Mouse (Mus musculus): Measurements from ENCODE around the gene Shh.

Gene Shh

GRCm38 (mm10) chr5:28458821-28459240 is 8.2 kb downstream of the Shh start:
- DNase-seq = no peak

- no peak for DNase-seq
These were observed 9.0 kb downstream of the Shh start for GRCm38 (mm10) chr5:28457921-28458641.

- no peak for DNase-seq
These were observed 10.7 kb downstream of the Shh start for GRCm38 (mm10) chr5:28456366-28456765.

DNA sequence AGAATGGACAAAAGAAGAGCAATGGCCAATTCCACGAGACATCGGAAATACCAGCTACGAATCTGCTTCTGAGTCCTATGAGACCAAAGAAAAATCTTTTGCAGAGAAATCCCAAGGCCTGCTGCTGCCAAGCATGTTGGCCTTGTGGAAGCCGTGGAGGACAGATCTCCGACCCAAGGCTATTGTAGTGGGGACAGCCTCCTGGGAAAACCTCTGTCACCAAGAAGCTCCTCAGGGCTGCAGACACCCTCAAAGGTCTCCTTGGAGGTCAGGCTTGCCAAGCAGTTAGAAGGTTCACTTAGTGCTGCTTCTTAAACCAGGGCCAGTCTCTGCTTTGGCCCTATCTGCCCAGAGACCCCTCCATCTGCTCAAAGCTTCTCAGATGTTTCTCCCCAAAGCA is 11.3 kb downstream of the Shh start:
- DNase-seq = no peak

GRCm38 (mm10) chr5:28454546-28454945 is 12.5 kb downstream of the Shh start:
- DNase-seq = no peak

- DNase-seq = no peak
These were observed 13.5 kb downstream of the Shh start for GRCm38 (mm10) chr5:28453523-28453922.

GRCm38 (mm10) chr5:28453086-28453485 is 14.0 kb downstream of the Shh start:
- DNase-seq = no peak

DNA sequence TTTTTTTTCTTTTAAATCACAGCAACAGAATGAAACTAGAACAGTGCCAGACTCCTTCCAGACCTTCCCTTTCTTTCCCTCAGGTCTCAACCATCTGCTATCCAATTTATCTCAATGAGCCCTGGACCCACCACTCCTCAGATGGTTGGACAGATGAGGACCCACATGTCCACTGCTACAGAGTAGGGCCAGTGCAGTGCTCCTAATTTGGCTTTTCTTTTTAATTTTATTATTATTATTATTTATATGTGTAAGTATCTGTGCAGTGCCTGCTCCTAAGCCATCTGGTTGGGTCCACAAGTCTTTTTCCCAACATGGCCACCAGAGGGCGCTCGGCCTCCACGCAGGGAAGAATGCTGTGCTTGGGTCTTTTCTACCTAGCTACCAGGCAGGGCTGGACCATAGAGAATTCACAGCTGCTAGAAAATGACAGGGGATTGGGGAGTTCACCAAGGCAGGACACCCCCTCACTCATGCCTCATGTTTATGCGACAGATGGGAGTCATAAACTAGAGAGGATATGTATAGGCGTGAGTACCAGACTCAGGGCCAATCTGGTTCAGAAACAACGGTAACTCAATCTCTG is 15.9 kb downstream of the Shh start:
- peak; percentile 65 for DNase-seq

DNA sequence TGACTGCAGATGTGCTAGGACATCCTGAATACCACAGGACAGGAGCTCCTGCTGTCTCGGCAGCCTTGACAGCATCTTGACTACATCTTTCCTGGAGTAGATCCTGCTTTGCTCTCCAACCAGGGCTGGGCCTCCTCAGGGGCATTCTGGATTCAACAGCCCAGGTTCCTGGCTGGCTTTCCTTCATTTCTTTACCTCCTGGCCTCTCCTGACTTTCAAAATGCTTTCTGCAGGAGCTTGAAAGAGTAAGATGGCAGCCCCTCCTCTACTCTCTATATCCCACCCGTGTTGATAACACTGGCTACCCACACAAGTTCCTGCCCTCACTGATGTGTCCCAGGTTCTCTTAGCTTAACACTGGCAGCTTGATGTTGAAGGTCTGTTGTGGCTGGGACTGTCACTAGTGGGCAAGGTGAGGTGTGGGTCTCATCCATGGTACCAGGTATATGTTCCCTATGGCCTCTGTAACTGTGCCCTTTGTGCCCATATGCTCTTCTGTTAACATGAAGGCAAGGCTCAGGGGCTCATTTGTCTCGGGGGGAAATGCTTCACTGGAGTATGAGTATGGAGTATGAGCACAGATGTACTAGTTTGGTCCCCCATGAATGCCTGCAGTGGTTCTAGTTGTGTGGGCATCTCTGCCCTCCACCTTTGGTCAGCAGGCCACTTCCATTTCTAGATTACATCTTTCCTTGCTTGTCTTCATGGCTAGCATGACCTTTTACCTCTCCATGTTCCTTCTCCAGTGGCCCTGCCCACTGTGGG is 16.7 kb downstream of the Shh start:
- no peak for DNase-seq

DNA sequence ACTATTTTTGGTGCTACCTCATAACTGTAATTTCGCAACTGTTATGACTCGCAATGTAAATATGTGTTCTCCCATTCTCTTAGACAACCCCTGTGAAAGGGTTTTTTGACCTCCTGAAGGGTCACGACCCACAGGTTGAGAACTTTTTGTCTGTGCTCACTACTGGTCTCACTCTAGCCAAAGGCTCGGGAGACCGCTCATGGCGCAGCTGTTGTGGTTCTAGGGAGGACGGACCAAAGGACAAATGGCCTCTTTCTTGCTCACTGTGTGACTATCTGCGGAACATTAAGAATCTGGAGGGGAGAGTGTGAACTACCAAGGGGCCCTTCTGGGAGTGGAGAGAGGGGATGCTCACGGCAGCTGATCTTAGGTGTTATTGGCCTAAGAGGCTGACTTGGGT is 41.1 kb downstream of the Shh start:
- no peak for DNase-seq

- no peak for DNase-seq
These were observed 43.3 kb downstream of the Shh start for GRCm38 (mm10) chr5:28423781-28424180.

DNA sequence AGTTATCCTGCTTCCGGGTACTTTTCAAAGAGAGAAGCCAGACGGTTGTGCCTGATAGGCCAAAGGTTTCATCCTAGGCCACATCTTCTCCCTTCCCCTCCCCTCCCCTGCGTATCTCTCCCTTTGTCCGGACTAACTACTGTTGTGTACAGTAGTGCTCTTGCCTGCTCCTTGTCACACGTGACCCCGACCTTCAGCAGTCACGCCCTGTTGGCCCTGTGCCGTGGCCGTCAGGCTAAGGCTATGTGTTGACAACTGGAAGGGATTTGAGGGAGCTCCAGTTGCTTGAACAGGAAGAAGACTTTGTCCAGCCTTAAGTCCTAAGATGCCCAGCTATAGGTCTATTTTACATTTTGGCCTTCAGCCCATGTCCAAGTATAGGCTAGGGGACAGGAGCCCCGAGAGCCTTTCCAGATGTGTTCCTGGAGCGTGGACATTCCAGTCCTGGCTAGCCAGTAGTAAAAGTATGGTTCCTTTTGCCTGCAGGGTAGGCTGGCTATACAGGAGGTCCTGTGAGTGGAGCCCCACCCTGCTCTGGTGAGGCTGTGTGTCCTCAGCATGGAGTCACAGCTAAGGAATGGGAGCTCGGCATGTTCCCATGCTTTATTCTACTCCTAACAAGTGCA is 47.3 kb downstream of the Shh start:
- no peak for DNase-seq

- DNase-seq = no peak
These were observed 48.3 kb downstream of the Shh start for GRCm38 (mm10) chr5:28418734-28419133.

DNA sequence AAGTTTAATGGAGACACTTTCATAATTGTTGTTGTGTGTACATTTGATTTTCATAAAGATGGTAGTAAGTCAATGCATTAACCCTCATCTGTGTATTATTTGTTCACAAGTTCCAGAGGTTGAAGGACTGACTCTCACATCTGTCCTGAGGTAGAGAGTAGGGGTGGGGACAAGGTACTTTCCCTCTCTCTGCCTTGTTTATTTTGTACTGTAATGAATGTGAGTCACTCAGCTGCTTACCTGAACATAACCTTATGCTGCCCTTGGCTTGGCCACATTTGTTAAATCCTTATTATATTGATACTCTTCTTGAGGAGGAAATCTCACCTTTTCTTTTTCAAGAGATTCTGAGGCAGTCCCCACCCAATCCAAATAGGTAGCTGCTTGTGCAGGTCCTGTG is 51.0 kb downstream of the Shh start:
- no peak for DNase-seq

GRCm38 (mm10) chr5:28414076-28414475 is 53.0 kb downstream of the Shh start:
- no peak for DNase-seq

GRCm38 (mm10) chr5:28413533-28413932 is 53.5 kb downstream of the Shh start:
- no peak for DNase-seq

GRCm38 (mm10) chr5:28412006-28412685 is 54.9 kb downstream of the Shh start:
- no peak for DNase-seq

Data from thymus, postnatal 25 days (tissue).